Mouse (Mus musculus) urinary bladder, postnatal 25 days (tissue): Measurements from ENCODE around the gene Hmga2.

Experiments
- DNase-seq: peaks from one replicate; pipeline ENCODE4 v3.0.0; 2022; ENCODE audit warnings: low spot score

The Hmga2 gene

GRCm38 (mm10) chr10:120473218-120473617, 3.1 kb downstream of the Hmga2 start:
- no peak for DNase-seq

DNA sequence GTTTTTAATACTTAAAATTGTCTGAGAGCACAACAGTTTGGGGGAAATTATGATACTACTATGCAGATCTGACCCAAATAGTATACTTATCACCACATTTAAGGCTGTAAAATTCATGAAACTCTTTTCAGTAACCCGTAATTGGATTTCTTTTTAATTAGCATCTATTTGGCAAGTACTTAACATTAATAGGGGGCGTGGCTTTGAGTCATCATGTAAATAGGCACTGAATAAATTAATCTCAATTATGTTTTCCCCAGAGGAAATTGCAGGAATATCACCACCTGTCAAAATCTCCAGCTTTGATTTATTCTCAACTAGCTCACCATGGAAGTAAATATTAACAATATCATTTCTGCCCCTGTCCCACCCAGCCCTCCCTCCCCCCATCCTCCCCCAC, 3.7 kb downstream of the Hmga2 start:
- DNase-seq, result no peak

DNA sequence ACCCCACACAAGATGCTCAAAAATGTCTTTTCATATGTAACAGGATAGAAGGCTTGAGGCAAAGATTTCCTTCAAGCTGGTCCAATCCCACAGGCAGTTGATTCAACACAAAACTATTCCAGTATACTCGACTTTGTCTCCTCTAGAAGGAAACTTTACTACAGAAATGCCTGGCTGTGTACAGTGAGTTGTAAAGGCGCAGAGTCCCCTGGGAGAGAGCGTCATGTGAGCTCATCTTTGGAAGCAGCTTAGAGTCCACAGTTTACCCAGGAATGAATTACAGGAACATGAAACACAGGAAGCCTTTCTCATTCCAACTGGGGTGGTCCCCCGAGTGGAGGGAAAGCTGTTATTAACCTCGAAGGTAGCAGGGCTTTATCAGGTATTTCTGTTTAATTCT, 11.1 kb downstream of the Hmga2 start:
- DNase-seq, result no peak

DNA sequence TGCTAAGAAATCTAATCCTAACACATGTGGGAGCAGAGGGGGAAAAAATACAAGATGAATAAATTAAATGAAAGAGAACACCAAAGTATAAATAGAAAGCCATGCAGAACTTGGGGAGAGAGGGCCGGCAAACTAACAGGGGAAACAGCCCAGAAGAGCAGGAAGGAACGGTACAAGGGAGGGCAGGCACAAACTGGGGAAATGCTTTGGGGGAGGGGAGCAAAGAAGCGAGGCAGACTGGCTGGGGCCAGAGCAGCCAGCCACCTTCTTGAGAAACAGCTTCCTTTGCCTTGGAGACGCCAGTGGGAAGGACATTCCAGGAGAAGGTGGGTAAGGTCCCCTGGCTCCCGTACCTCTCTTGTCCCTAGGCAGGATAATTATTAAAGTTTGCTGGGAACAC, 14.5 kb downstream of the Hmga2 start:
- DNase-seq, result no peak

DNA sequence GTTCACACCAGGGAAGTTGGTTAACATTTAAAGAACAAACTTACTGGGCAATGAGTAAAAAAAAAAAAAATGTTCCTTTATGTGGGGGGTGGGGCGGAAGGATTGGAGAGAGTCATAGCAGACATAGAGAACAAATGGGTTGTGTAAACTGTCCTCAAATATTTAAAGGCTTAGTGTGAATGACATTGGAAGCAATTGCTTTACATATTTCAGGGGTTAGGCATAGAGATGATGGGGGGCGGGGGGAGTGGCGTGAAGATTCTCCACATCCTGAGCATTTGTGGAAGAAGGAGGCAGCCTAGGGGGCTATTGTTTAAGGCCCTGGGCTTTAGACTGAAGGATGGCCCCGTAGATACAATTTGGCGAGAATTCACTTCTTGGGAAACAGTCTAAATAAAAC, 15.0 kb downstream of the Hmga2 start:
- DNase-seq, result no peak

DNA sequence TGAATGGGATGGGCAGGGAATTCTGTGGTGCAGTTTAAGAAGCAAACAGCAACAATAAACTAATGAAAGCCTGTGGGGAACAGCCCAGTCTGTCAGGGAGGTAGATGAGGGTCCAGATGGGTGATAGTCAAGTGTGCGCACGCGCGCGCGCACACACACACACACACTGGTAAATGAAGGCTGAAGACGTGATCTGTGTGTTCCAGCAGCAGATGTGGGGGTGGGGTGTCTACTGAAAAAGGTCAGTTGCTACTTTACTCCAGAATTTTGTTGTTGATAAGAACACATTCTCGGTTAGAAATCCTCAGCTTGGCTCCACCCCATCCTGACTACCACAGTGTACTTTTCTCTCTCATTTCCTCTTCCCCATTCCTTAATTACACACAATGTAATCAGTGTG, 17.4 kb downstream of the Hmga2 start:
- no peak for DNase-seq

GRCm38 (mm10) chr10:120449661-120450284, 26.5 kb downstream of the Hmga2 start:
- no peak for DNase-seq

DNA sequence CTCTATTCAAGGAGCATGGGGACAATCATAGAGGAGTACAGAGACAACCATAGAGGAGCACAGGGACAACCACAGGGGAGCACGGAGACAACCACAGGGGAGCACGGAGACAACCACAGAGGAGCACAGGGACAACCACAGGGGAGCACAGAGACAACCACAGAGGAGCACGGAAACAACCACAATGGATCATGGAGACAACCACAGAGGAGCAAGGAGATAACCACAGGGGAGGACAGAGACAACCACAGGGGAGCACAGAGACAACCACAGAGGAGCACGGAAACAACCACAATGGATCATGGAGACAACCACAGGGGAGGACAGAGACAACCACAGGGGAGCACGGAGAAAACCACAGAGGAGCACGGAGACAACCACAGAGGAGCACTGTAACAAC, 29.5 kb downstream of the Hmga2 start:
- DNase-seq, result no peak

- DNase-seq, result no peak
Observed at GRCm38 (mm10) chr10:120446206-120446605, 30.1 kb downstream of the Hmga2 start.

- DNase-seq, result no peak
Observed at GRCm38 (mm10) chr10:120444463-120445070, 31.7 kb downstream of the Hmga2 start.

- DNase-seq, result no peak
Observed at GRCm38 (mm10) chr10:120443757-120444311, 32.4 kb downstream of the Hmga2 start.

- DNase-seq, result no peak
Observed at GRCm38 (mm10) chr10:120441254-120441653, 35.0 kb downstream of the Hmga2 start.

DNA sequence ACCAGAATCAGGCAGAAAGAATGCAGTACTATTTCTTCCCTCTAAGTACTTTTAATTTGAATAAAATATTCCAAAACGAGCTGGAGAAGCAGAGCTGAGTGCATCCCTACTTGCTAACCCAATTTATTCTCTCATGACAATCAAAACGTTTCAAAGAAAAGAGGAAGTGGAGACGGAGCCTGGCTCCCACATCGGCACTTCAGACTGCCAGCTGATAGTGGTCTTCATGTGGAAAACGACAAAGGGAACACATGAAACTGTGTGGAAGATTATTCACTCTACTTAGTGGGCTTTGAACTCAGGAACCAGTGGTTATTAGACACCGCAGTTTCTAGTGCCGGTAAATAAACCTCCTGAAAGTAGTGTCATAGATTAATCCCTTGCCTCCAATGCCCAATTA, 41.8 kb downstream of the Hmga2 start:
- DNase-seq, result no peak

DNA sequence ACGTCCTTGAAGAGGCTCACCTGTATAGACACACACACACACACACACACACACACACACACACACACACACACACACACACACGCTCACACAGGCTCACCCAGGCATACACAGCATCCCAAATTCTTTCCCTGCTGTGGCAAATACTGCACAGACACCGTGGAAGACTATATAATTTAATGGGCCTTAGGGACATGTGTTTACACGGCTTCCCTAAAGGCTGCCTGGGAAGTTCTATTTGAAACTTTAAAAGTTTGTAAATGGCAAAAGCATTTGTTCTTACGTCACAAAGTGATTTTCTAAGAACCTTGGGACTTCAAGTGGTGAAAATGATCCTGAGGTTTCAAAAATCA, 42.8 kb downstream of the Hmga2 start:
- no peak for DNase-seq

- DNase-seq, result no peak
Observed at GRCm38 (mm10) chr10:120432731-120433462, 43.4 kb downstream of the Hmga2 start.

DNA sequence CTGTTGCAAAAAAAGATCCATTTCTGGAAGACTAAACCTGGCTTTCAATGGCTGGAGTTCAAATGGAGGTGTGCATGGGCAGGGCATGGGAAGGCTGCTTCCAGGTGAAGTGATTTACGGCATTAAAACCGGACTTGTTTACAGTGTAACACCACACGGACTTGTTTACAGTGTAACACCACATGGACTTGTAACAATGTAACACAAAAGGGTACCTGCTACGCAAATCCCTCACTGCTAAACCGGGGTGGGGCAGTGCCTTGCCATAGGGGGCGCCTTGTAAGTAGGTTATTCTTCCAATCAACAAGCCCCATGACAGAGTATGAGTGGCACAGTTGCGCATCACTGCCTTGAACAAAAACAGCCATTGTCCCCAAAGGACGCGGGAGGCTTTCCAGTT, 44.2 kb downstream of the Hmga2 start:
- no peak for DNase-seq

DNA sequence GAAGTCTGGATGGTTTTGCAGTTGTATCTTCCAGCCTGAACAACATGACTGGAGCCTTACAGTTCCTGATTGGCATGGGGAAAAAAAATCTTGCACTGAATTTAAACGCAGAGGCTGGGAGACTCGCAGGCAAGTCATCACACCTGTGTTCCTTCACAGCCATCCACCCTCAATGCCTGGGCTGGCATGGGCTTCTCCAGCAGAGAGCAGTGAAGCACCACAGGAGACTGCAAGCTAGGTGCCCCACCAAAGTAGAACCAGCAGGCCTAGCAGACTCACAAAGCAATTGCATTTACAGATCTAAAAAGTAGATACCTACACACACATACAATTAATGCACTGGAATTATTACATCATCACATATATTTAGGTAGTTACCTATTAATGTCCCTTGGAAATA, 44.8 kb downstream of the Hmga2 start:
- no peak for DNase-seq

- DNase-seq, result no peak
Observed at GRCm38 (mm10) chr10:120430422-120430821, 45.8 kb downstream of the Hmga2 start.

DNA sequence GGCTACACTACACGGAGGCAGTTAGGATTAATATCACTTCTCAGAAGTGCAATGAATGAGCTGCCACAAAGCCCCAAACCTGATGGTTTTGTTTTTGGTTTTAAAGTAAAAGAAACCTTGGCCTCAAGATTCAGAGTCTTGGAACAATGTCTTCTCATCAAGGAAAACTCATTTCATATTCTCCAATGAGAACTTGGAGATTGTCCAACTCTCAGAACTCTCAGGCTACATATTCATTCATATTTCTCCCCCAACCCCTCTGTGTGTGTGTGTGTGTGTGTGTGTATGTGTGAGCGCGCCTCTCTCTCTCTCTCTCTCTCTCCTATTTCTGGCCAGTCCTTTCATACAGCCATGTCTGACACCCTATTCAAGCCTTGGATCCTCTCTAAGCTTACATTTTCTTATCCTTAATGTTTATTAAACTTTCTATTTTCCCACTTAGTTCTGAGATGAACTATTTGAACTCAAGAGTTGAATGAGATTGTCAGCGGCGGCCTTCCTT, 46.5 kb downstream of the Hmga2 start:
- DNase-seq, result no peak

DNA sequence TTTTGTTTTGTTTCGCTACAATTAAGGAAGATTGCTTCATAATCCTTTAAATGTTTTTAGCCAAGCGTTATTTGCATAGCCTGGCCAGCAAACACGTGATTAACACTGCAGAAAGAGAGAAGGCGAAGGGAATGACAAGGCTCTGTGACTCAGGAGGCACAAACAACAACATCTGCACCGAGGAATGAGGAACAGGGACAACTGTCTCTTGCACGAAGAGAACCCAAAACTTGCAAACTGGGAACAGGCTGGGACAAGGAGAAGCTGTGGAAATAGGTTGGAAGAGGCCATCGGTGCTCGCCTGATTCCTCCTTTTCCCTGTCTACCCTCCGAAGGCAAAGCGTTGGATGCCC, 47.1 kb downstream of the Hmga2 start:
- no peak for DNase-seq

DNA sequence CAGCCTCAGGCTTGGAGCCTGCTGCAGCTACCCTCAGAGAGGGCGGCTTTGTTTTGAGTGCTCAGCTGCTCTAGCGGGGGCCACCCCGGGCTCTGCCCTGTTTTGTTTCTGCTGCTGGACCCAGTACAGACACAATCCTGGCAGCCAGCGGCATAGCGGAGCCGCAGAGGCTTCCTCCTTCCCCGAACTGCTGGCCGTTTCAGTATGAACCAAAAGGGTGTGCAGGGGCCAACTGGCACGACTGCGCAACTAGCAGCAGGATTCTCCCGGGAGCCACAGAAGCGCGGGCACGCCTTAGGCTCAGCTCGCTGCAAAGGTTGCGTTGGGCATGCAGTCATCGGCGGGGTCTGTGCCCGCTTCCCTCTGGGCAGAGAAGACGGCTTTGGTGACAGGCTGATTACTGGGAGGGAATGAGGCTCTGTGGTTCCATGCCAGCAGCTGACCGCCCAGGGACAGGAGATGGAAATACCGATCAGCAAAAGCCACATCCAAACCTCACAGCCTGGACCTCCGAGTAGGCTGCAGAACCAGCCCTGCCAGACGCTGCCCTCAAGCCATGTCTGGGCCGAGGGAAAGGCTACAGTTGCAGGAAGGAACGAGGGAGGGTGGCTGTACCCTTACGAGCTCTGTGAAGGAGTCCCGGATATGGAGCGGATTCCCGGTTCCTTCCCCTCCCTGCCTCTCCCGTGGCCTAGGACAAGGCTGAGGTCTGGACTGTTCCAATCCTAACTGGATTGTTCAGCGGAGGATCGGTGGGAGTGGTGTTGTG, 47.7 kb downstream of the Hmga2 start:
- no peak for DNase-seq

- no peak for DNase-seq
Observed at GRCm38 (mm10) chr10:120426086-120426610, 50.1 kb downstream of the Hmga2 start.
